Mouse (Mus musculus) fat pad, adult 2 months (tissue): ENCODE measurements around the gene Map7d1.

Experiments
- DNase-seq: peaks from one replicate; pipeline ENCODE4 v3.0.0-alpha.2; 2011; ENCODE audit warnings: low read depth, low spot score; ENCODE audit errors: extremely low read depth

Gene Map7d1

GRCm38 (mm10) chr4:126256131-126256791, at the start of gene Map7d1:
Gene Map7d1, minus strand, starts transcription at chr4:126256343.
- no peak for DNase-seq

DNA sequence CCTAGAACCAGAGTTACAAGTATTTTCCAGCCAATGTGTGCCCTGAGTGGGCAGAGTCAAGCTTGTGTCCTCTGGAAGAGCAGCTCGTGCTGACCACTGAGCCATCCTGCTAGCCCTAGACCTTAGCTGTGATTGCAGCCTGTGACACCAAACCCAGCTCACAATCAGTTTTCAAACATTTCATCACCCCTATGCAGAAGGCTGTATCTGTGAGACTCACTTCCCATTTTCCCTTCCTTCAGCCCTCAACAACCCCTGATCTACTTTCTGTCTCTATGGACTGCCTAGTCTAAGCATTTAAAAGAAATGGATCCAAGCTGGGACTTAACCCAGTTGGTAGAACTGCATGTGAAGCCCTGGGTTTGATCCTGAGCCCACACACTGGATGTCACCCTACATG, 49.3 kb upstream of the Map7d1 start:
- no peak for DNase-seq

GRCm38 (mm10) chr4:126303877-126304276, 47.7 kb upstream of the Map7d1 start:
- no peak for DNase-seq

DNA sequence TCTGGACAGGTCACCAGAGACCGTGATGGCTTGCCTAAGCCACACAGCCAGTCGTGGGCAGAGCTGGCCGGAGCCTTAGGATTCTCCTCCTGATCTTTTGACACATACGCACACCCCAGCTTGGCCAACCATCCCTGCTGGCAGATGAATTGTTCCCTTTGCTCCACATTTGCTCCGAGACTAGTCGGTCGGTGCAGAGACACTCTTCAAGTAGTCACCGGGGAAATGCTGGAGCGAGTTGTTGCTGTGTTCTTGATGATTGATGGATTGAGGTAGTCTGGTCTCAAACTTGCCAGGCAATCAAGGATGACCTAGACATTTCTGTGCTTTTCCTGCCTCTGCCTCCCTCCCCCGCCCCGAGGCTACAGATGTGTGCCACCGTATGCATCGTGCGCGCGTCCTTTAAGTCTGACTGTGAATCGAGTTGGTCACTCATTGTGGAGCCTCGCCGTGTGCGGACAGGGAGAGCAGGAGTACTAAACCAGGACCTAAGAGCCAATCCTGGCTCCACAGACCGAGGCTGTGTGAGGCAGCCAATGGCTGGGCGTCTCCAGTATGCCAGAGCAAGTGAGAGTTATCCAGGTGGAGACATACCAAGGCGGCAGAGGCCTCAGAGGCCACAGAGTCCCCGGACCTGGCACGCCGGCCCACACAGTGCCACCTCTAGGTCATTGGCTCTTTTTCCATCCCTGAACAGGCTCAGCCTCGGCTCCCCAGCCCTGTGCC, 45.6 kb upstream of the Map7d1 start:
- no peak for DNase-seq

DNA sequence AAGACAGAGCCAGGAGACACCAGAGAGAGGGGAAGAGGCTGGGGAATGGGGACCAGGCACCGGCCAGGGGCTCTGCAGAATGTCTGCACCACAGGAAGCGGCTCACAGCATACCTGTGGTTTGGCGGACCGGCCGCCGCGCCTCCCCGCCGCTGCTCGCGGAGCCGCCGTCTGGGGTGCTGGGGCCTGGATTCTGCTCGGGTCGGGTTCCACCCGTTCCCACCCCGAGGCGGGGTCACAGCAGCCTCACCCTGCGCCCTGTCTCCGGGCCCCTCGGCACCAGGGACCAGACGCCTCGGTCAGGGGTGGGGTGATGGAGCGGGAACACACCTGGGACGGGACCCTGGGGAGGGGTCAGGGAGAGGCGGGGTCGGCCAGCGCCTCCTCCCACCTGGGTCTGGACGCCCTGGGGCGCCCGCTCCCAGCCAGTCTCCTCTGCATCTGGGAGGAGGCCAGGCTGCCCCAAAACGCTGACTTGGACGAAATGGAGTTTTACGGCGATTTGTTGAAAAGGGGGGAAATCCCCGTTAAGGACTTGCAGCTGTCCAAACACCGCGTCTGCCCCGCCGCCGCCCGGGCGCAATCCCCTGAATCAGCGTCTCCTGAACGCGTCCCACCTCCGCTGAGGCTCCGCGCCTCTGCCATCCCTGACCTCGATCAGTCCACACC, 44.9 kb upstream of the Map7d1 start:
- no peak for DNase-seq

GRCm38 (mm10) chr4:126296617-126297101, 40.5 kb upstream of the Map7d1 start:
- DNase-seq = no peak

- DNase-seq = no peak
Measured at GRCm38 (mm10) chr4:126295937-126296336, 39.8 kb upstream of the Map7d1 start.

GRCm38 (mm10) chr4:126295152-126295551, 39.0 kb upstream of the Map7d1 start:
- DNase-seq = no peak

GRCm38 (mm10) chr4:126291196-126291595, 35.1 kb upstream of the Map7d1 start:
- DNase-seq = no peak

DNA sequence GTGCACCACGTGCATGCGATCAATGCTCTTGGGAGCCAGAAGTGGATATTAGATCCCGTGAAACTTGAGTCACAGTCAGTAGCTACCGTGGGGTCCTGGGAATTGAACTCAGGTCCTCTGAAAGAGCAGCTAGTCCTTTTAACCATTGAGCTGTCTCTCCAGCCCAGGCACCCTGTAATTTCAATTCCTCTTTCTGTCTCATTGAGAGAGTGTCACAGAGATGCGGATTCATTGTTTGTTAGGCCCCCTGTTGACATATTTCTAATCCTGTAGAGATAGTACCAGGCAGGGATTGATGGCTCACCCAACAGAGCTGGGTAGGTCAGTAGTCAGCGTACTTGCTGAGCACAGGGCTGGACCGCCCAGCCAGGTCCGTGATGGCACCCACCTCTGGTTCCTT, 34.2 kb upstream of the Map7d1 start:
- no peak for DNase-seq

DNA sequence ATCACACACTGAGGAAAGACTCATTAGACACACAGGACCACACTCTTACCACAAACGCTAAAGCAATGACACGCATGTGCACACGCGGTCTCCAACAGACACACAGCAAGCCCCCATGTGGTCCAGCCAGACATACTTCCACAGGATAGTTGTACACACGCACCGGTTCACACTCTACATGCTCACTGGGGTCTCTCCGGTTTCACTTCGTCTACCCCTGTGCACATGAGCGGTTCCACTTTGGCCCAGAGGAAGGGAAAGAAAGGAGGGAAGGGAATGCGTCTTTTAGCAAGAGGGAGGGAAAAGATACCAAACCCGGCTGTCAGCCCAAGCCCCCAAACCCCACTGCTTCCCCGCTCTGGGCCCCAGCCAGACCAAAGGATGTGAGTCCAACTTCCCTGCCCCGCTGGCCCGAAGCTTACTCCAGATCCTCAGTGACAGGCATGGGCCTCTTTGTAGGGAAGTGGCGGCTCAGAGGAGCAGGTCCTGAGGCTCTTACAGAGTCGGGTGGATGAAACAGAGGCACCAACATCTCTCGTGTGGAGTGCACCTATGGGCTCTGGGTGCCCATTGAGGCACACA, 32.0 kb upstream of the Map7d1 start:
- no peak for DNase-seq

GRCm38 (mm10) chr4:126287302-126287995, 31.3 kb upstream of the Map7d1 start:
- no peak for DNase-seq

DNA sequence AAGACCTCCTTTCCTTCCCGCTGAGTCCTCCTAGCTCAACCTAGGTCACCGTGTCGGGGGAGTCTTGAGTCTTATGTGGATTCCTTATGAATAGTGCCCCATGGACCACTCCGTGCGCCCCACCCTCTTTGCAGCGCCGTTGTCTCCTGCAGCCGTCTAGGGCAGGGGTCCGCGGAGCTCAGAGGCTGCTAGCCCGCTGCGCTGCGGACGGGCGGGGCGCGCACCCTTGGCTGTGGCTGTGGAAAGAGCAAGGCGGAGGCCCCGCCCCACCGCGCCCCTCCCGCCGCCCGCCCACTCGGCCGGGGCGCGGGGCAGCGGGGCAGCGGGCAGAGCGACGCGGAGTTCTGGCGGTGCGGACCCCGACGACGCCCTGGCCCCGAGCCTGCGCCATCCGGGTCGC, 30.3 kb upstream of the Map7d1 start, which contains the start of gene Col8a2:
Gene Col8a2, plus strand, starts transcription at position 302 of the 400 bp plus-strand sequence.
- no peak for DNase-seq

DNA sequence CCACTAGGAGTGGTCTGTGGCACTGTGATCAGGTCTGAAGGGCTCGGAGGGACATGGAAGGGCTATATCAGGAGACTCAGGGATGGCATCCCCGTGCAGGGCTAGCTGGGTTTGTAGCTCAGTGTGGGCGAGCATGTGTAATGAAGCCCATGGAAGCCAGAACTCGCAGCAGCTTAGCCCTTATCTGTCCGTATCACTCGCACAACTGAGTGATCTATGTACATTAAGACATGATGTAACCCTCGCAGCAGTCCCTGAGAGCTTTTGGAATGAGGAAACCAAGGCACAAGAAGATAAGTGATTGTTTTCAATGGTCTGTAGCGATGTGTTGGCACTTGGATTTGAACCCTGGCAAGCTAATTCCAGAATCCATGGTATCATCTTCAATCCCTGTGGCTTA, 27.4 kb upstream of the Map7d1 start:
- no peak for DNase-seq

GRCm38 (mm10) chr4:126281706-126282105, 25.6 kb upstream of the Map7d1 start:
- no peak for DNase-seq

GRCm38 (mm10) chr4:126278961-126279360, 22.8 kb upstream of the Map7d1 start:
- DNase-seq = no peak

GRCm38 (mm10) chr4:126278565-126278915, 22.4 kb upstream of the Map7d1 start:
- DNase-seq = no peak

GRCm38 (mm10) chr4:126277906-126278564, 21.9 kb upstream of the Map7d1 start:
- DNase-seq = no peak

- DNase-seq = no peak
Measured at GRCm38 (mm10) chr4:126275681-126276131, 19.6 kb upstream of the Map7d1 start.

GRCm38 (mm10) chr4:126275081-126275480, 18.9 kb upstream of the Map7d1 start:
- DNase-seq = no peak
